Mouse (Mus musculus) urinary bladder, adult 18-20 months (tissue): ENCODE data around the gene Dlg5.

Source experiments
- DNase-seq, 2 experiments: peaks; one replicate each; pipeline ENCODE4 v3.0.0; 2022; ENCODE audit warnings: low spot score in 2 of 2, mixed read lengths in 2 of 2

Gene Dlg5

DNA sequence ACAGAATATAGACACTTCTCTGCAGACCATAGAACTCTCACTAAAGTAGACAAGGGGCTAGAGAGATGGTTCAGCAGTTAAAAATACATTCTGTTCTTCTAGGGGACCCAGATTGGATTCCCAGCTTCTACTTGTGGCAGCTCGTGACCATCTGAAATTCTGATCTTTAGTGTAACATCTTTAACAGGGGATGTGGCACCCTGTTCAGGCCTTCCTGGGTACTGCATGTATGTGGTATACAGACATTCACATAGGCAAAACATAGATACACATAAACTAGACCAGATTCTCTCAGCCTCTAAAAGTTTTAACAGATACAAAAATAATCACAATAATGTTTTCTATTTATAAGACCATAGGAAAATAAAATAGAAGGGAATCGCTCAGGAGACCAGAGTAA lies 120.7 kb downstream of the Dlg5 start:
- no peak for DNase-seq

DNA sequence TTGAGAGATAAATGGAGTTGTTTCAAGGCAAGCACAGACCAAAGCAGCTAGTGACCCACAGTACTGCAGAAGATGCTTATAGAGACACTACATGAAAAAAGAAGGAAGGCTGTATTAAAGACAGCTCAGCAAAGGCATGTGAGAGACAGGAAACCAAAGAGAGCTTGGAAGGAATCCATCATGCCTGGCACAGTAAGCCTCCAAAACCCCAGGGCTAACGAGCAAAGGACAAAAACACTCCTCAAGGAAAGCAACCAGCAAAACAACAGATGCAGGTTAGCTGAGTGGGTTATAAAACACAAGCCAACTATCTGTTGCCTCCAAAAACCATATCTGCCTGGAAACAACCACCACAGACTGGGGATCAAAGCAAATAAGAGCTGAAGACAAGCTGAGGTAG lies 121.5 kb downstream of the Dlg5 start:
- DNase-seq = no peak

DNA sequence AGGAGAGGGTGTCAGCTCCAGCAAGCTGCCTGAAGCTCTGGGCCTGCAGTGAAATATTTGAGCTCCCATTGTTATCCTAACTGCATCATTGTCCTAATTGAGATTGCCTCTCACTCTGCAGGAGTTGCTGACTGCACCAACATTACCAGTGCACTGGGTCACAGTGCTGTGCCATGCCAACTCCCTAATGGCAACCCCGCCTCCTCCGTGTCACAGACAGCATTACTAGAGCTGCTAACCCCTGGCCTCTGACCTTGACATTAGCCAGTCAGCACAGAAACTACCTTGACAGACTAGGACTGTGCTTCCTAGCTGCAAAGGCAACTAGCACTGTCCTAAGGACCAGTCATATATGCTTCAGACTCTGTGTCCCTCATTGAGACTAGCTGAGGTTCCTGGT lies 139.0 kb downstream of the Dlg5 start:
- no peak for DNase-seq

DNA sequence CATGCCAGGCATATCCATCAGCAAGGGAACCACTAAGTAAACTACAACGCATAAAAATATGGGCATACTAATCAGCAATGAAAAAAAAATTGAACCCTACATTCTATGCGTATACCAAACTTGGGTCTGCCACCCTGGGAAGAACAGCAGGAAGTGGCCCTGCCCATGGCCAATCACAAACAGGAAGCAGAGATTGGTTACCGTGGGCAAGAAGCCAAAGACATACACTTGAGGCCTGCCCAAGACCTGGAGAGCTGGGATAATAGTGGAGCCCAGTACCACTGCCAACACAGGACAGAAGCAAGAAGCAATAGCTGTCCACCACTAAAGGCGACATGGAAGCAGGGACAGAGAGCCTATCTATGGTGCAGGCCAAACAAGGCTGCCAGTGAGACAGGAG lies 146.9 kb downstream of the Dlg5 start:
- DNase-seq = no peak

DNA sequence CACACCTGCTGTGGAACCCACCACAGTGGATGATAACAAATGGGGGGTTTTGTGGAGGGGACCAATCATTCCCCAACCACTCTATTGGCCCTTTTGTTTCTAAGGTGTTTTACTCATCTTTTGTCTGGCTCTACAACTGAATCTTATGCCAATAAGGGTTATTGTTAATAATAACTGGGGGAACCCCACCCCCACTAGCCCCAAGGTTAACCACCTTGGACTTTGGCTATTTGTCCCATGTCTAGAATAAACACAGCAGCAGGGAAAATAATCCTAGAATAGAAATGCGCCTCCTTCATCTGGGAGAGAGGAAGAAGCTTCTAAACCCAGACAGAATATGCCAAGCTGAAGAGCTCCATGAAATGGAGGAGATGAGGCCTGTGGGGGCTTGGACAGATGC lies 151.1 kb downstream of the Dlg5 start:
- no peak for DNase-seq

DNA sequence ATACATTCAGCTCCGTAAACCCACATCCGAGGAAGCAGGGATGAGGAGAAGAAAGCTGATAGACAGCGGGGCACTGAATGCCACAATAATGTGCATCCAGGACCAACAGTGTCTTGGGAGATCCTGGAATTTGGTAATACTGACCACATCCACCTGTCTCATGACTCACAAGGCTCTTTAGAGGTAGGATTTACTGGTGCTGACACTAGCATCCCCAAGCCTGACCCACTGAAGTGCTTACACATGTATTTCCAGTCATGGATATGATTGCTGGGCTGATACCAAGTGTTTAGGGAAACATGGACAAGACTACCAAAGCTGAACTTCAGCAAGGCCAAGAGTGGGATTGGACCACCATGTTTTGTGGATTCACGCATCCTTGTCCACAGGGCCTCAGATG lies 152.5 kb downstream of the Dlg5 start:
- no peak for DNase-seq

DNA sequence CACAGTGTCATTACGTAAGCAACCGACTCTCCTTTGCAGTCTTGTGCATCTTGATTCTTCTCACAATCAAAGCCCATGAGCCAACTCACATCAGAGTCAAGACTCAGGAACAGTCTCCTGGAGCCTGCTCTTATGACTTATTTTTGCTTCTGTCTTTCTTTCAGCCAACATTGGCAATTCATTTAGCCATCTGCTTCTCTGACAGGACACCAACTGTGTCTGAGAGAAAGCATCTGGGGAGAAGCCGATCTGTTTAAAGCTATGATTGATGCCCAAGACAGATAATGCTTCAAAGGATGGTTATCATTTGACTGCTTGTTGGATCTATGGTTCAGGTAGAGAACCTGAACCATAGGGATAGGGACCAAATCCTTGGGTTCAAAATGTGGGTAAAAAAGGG lies 153.3 kb downstream of the Dlg5 start:
- DNase-seq = no peak

DNA sequence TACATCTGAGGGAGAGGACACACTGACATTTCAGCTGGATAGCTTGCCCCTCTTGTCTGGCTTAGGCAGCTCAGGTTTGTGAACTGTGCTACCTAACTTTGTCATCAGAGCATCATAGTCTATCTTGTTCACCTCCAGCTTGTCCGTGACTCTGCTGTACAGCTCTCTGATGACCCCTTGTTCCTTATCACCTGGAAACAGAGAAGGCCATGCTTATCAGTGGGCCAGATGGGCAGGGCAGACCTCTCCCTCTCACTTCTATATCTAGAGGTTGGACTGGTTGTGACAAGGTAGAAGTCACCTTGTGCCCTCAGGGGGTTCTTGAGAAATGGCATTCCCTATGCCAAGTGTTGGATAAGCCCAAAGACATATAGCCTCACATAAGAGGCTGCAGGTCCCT lies 154.9 kb downstream of the Dlg5 start:
- DNase-seq = no peak

DNA sequence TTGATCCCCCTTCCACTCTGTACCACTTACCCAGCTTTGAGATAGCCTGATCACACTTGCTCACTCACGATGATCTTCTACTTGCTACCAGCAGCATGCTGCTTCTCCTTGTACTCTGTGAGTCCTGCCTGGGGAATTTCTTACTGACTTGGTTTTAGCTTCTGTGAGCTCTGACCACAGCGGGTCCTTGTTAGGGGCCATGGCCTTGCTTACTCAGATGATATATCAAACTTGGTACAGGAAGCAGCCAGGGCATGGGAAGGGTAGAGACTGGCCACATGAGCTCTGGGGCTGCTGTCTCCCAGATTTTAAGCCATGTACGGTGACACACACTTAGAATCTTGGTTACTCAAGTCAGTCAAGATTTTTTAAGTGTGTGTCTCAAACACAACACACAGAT lies 156.5 kb downstream of the Dlg5 start:
- no peak for DNase-seq

DNA sequence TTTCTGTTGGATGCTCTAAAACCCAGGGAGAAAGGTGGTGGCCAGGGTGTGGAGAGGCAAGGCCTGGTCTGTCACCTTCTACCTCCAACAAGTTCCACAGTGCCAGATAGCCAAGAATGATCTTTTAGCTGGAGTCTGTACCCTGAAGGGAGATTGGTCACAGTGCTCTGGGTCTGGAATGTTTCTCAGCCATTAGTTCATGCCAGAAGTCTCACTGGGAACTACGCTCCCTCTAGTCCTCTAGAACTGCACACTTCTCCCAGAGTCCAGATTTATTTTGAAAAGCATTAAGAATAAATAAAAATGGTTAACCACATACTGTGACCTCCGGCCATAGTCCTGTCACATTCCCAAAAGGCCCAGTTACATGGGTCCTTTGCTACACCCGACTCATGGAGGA lies 158.3 kb downstream of the Dlg5 start:
- DNase-seq = no peak

DNA sequence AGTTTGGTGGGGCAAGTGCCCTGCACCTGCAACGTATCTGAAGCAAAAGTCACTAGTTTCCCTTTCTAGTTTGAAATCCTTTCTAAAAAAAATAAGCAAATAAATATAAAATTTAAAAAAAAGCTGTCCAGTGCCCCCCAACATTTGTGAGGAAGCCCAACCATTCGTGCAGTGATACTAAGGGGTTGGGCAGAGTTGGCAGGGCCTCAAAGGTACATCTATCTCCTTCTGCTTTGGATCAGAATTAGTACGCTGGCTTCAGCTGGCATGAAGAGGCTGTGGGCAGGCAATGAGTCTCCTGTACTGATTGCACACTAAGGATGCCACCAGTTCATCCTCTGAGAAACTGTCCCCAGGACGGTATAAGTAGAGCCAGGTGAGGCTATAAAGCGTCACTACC lies 159.2 kb downstream of the Dlg5 start:
- DNase-seq = no peak
